Mouse (Mus musculus): ENCODE data around the gene Als2cl. TPM values are rescaled to one million over a fixed set of nuclear protein-coding genes. Genes with fewer than 3 reads are reported as not detected.

Gene Als2cl
- polyA plus RNA-seq, 3 experiments from 2014 or later, result 2.5 to 16.8 (median 15.8) TPM

DNA sequence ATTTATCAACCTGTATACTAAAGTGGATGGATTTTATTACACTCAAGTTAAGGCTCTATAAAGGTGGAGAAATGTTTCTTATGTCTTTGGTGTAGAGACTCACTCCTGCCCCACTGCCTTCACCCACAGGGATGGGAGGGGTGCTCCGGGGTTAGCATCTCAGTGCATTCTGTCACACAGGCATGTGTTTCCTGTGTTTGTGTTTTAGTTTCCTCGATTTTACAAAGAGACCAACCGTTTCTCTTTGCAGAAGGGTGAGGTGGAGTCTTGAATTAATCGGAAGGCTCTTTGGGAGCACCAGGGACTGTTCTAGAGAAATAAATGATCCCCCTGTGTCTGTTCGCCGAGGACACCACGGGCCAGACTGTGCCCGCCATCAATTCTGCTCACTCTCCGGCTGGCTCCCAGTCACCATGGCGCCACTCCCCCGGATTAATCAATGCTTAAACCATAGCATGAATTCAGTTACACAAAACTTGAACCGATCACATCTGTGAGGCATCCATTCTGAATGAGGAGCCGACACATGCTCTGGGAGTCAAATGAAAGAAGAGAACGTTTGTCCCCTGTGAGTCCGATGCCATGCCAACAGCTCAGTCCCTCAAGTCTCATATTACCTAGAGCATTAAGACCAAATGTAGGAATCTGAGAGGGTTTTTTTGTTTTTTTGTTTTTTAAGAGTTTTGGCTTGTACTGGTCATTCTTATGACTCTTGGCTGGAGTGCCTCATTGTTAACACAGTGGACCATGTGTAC, 41.2 kb downstream of the Als2cl start:
- no peak for ATAC-seq

GRCm38 (mm10) chr9:110922759-110923158, 43.1 kb downstream of the Als2cl start:
- no peak for ATAC-seq

DNA sequence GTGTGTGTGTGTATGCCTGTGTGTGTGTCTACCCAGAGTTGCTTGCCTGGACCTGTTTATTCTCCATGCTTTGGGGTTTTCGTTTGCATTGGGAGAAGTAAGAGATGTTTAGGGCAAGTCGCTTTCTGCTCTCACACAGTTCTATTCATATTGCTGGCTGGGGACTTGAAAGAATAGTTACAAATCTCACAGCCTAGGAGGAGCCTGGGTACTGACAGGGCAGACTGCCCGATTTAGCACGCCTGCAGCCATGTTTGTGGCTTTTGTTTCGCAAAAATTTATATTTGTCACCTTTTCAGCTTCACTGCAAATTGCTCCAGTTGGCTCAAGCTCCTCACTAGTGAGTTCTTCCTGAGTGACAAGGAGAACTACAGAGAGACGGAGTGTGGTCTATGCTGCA, 51.9 kb downstream of the Als2cl start:
- ATAC-seq, result no peak

DNA sequence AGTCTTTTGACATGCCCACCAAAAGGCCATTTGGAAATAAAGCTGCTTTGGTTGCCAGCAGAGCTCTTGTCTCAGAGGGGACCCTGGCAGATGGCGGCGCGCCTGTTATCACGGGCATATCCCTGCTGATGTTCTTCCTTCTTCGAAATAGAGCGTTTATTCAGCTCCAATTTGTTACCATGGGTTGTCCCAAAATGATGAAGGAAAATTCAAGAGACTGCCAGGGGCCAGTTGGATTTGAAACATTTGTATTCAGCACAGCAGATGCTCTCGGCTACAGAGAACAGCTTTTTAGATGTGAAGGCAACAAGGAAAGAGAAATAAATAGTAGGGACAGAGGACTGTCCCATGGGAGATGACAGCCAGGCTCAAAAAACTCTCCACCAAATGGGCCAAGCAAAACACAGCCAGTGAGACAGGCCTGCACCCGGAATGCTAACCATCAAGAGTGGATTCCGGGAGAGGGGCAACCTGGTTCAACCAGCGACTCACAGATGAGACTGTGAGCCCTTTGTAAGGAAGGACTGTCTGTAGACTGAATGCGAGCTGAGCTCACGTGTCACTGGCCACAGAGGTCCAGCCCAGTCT, 54.3 kb downstream of the Als2cl start:
- ATAC-seq, result no peak

GRCm38 (mm10) chr9:110935941-110936340, 56.3 kb downstream of the Als2cl start:
- ATAC-seq, result no peak

DNA sequence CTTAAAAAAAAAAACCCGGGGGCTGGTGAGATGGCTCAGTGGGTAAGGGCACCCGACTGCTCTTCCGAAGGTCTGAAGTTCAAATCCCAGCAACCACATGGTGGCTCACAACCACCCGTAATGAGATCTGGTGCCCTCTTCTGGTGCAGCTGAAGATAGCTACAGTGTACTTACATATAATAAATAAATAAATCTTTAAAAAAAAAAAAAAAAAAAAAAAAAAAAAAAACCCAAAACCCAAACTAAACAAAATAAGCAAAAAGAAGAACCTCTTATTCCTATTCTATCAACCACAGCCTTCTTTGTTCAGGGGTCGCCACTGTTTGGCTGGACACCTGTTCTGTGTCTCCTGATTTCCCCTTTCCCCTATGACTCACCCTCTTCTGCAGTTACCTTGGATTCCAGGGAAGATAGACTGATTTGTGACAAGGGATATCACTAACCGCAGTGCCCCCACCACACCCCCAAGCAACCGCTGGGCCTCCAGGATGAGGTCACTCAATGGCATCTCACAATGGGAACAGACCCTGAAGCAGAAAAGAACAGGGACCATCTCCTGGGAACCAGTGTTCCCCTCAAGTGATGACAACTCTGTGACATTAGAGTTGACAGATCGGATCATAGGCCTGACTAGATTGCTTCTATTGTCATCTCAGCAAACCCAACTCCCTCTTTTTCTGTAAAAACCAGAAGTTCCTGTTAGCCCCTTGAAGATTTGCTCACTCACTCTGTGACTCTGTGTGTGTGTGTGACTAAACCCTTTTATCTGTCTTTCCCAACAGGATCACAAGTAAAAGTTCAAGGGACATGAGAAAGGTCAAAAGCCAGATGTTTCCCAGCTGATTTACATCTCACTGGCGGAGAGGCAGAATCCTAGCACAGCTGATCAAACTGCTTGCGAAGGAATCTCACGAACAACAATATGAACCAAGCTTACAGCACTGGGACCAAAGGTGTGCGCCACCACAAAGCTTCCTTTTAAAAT, 58.1 kb downstream of the Als2cl start:
- ATAC-seq, result no peak

DNA sequence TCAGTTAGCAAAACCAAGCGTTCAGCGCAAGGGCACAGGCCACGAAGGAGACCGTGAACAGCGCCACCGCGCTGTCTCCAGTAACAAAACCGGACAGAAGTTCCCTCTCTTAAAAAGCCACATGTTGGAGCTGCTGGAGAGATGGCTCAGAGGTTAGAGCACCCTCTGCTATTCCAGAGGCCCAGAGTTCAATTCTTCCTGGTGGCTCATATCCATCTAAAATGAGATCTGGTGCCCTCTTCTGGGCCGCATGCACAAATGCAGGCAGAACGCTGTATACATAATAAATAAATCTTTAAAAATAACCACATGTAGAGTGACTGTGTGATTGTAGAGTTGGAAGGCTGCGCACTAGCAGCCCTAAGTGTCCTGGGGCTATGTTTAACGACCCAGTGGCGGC, 64.6 kb downstream of the Als2cl start:
- no peak for ATAC-seq

GRCm38 (mm10) chr9:110945343-110945742, 65.7 kb downstream of the Als2cl start:
- no peak for ATAC-seq

- no peak for ATAC-seq
Measured at GRCm38 (mm10) chr9:110945926-110946325, 66.3 kb downstream of the Als2cl start, which contains the start of gene Tdgf1. Gene Tdgf1 (minus strand): TSS chr9:110946158.

DNA sequence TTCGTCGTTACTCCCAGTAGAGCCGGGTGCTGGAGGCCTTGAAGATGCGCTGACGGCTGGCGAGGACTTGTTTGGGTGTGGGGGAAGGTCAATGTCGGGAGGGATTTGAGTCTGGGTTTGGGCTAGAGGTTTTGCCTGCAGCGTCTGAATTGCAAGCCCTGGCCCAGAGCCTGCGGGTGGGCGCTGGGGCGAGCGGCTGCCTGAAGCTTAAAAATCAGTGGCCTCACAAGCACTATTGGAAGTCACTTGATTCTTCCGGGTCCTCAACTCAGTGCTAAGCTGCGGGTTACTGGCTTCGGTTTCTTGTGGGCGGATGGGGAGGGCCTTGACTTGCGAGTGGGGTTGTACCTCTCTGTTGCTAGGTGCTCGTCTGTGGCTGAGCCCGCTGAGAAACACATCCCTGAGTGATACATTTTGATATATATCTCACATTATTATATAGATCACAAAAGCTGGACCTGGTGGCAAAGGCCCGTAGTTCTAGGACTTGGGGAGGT, 66.9 kb downstream of the Als2cl start:
- ATAC-seq, result peak; percentile 99

- ATAC-seq, result no peak
Measured at GRCm38 (mm10) chr9:110947261-110947661, 67.6 kb downstream of the Als2cl start.

GRCm38 (mm10) chr9:110947900-110948299, 68.2 kb downstream of the Als2cl start:
- ATAC-seq, result no peak

DNA sequence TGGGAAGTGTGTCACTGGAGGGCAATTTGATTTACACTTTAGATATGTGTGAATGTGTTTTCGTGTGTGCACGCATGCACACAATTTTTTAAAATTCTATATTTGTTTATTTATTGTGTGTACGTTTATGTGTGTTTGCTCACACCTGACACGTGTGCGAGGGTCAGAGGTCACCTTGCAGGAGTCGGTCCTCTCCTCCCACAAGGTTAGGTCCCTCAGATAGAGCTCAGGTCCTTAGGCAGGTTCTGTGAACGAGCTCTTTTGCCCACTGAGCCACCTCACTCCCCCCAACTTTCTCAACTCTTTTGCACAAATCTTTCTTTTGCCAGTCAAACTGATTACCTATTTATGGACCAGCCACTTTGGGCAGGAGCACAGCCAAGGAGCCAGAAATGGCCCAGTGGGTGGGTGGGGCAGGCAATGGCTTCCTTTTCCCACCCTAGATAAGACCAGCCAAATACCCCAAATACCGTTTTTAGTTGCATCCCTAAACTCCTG, 69.2 kb downstream of the Als2cl start:
- no peak for ATAC-seq

DNA sequence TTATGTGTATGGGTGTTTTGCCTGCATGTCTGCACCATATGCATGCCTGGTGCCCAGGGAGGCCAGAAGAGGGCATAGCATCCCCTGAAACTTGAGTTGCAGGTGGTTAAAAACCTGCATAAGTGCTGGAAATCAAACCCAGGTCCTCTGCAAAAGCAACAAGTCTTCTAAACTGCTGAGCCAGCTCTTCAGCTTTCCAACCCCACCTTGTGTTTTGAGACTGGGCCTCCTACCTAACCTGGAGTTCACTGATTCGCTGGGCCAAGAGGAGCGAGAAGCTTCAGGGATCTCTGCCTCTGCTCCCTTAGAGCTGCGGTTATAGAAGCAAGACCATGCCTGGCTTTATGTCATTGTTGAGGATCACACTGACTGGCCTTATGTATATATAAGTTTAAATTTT, 70.4 kb downstream of the Als2cl start:
- ATAC-seq, result no peak

Other genes with a start within 250 kb of the Als2cl start
- gene Nbeal2, start 225.7 kb upstream of the Als2cl start, polyA plus RNA-seq (2017; shearing (Covaris generic)), result 10 to 100 TPM; 20.0 to 42.0 (median 21.1) TPM
- gene Ccdc12, start 223.4 kb upstream of the Als2cl start, polyA plus RNA-seq (2017; shearing (Covaris generic)), result 100 to 1,000 TPM; 222 to 259 (median 234) TPM
- gene Myl3, start 138.0 kb upstream of the Als2cl start, polyA plus RNA-seq (2017; shearing (Covaris generic)), result not detected
- gene Pth1r, start 132.7 kb upstream of the Als2cl start, polyA plus RNA-seq (2017; shearing (Covaris generic)), result not detected
- not detected for gene Prss42, start 81.7 kb upstream of the Als2cl start, polyA plus RNA-seq (2017; shearing (Covaris generic))
- not detected for gene Prss44, start 65.9 kb upstream of the Als2cl start, polyA plus RNA-seq (2017; shearing (Covaris generic))
- gene Prss43, start 53.2 kb upstream of the Als2cl start, polyA plus RNA-seq (2017; shearing (Covaris generic)), result not detected
- not detected for gene Prss45, start 45.3 kb upstream of the Als2cl start, polyA plus RNA-seq (2017; shearing (Covaris generic))
- not detected for gene Prss46, start 35.4 kb upstream of the Als2cl start, polyA plus RNA-seq (2017; shearing (Covaris generic))
- gene Prss50, start 21.9 kb upstream of the Als2cl start, polyA plus RNA-seq (2017; shearing (Covaris generic)), result not detected
- gene Tmie, start 243 bp downstream of the Als2cl start, polyA plus RNA-seq (2017; shearing (Covaris generic)), result 1 to 10 TPM in 2 of 3 experiments, under 1 TPM in 1; 0.73 to 4.1 (median 2.9) TPM
- not detected for gene Fam240a, start 37.0 kb downstream of the Als2cl start, polyA plus RNA-seq (2017; shearing (Covaris generic))
- 1 to 10 TPM in 2 of 3 experiments, under 1 TPM in 1; 0.73 to 2.6 (median 2.5) TPM for gene Tdgf1, start 66.3 kb downstream of the Als2cl start, polyA plus RNA-seq (2017; shearing (Covaris generic))
- gene Lrrc2, start 71.7 kb downstream of the Als2cl start, polyA plus RNA-seq (2017; shearing (Covaris generic)), result under 1 TPM in 2 of 3 experiments, not detected in 1; 0.20 to 0.42 TPM
- gene Rtp3, start 110.7 kb downstream of the Als2cl start, polyA plus RNA-seq (2017; shearing (Covaris generic)), result not detected
- gene Ltf, start 139.4 kb downstream of the Als2cl start, polyA plus RNA-seq (2017; shearing (Covaris generic)), result 1 to 10 TPM in 1 of 3 experiments, not detected in 2; 2.5 TPM
- 10 to 100 TPM; 15.0 to 18.1 (median 17.3) TPM for gene Ccrl2, start 177.6 kb downstream of the Als2cl start, polyA plus RNA-seq (2017; shearing (Covaris generic))
- 10 to 100 TPM in 2 of 3 experiments, 1 to 10 TPM in 1; 8.4 to 17.2 (median 17.0) TPM for gene Lrrfip2, start 237.7 kb downstream of the Als2cl start, polyA plus RNA-seq (2017; shearing (Covaris generic))